Mouse (Mus musculus) brain, embryonic 14.5 days (tissue): Measurements from ENCODE around the gene Pomt1.

Experiments
- CTCF ChIP-seq: fragments of 200-500 bp; IDR thresholded peaks from 2 replicates; pipeline ENCODE4 v1.5.1; 2012; ENCODE audit warnings: inconsistent platforms, mild to moderate bottlenecking, moderate library complexity, borderline replicate concordance; ENCODE audit not compliant: insufficient read depth, insufficient read length; ENCODE audit errors: extremely low read depth
- POLR2A ChIP-seq: fragments of 200-500 bp; IDR thresholded peaks from 2 replicates; pipeline ENCODE4 v1.6.1; 2012; ENCODE audit warnings: mild to moderate bottlenecking, inconsistent platforms, borderline replicate concordance; ENCODE audit not compliant: poor library complexity, insufficient read depth, insufficient read length, severe bottlenecking; ENCODE audit errors: extremely low read depth

DNA sequence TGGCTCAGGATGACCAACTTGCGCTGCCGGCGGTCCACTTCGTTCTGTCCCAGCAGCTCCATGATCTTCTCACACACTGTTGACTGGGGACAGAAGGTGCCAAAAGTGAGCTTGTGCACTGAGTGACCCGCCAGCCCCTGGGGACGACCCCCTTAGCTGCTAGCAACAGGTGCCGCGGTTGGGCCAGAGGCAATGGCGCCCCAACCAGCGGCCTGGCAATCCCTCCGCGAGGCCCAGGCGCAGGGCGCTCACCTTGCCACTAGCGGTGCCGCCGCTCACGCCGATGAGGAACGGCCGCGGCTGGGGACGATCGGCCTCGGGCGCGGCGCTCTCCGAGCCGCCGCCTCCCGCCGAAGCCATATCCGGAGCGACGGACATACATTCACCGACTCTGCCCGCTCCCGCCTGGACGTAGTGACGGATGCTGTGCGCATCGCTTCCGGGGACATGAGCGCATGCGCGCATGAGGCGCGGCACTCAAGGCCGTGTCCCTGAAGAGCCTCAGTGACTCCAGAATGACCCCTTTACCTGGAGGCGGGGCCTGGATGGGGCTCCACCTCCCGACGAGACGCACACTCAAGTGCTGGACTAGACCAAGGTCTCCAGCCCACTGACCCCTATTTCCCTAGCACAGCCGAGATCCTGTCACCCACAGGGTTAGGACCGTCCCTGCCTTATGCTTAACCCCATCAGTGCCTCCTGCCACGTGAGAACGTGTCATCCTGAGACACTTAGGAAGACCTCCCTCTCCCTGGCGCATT is 23.4 kb downstream of the Pomt1 start, which contains the start of gene Uck1:
- no peak for TF ChIP-seq CTCF
- TF ChIP-seq POLR2A, result peak; percentile 52; the same call in 1 of the 2 replicates
